Mouse (Mus musculus): ENCODE results near the gene Hist1h2bm. TPM values are rescaled to one million over a fixed set of nuclear protein-coding genes. Genes with fewer than 3 reads are reported as not detected.
"Not testable (repeated sequence)": the region's sequence is repeated elsewhere in the genome, so short reads cannot be mapped to it uniquely, and the experiment has no call there.

Gene Hist1h2bm
- total RNA-seq, 2 experiments from 2014 or later, result 50.7 to 68.7 TPM

DNA sequence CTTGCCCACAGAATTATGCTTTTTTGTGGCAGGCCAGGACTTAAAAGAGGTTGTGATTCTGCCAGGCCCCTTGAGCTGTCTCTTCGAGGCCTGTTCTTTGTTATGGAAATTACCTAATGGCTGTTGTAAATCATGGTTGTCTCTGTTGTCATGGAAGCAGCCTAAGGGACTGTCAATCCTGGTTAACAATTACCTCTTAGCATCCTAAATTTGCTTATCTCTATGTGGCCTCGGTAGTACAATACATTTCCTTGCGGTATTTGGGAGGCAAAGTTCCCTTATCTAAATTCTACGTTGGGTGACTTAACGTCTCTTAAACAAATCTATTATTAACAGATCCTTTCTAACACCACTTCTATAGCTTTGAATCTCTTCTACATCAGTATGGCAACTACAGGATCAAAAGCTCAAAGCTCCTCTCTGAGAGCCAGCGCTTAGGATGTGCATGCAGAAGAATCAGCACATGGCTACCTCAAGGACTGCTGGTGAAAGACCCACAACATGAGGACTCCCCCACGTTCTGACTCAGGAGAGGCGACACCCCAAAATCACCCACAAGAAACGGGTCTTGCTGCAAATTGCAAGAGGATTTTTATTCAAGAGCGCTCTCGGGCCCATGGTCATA lies 6.2 kb downstream of the Hist1h2bm start:
- no peak for DNase-seq

DNA sequence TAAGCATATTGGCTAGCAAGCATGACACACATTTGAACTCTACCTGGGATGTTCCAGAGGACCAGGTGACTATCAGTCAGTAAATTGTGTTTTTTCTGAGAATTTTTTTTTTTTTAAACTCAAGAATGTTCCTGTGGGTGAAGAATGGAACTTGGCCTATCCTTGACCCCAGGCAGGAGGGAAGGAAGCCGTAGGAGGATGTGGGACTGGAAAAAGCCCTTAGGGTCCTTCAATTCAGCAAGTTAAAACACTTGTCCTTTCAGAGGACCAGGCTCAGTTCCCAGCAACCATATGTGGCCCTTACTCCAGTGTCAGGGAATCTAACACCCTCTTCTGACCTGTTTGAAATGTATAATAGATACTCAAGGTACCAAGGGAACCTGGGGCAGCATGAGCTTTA lies 7.7 kb downstream of the Hist1h2bm start:
- no peak for DNase-seq

DNA sequence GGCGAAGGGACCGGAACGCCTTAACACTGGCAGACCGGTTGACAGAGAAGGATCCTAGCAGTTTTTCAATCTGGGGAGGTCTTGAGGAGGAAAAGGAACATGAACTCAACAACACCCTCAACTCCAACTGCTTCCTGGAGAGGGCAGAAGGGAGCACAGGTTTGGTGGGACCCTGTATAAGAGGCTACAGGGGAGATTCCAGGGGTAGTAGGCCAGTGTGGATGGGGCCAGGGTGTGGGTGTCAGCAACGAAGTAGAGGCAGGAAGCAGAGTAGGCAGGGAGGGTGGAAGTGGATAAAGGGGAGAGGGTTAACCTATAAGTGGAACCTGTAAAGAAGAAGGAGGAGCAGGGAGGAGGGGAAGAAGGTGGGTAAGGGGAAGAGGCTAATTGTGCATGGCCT lies 11.6 kb downstream of the Hist1h2bm start:
- no peak for DNase-seq

DNA sequence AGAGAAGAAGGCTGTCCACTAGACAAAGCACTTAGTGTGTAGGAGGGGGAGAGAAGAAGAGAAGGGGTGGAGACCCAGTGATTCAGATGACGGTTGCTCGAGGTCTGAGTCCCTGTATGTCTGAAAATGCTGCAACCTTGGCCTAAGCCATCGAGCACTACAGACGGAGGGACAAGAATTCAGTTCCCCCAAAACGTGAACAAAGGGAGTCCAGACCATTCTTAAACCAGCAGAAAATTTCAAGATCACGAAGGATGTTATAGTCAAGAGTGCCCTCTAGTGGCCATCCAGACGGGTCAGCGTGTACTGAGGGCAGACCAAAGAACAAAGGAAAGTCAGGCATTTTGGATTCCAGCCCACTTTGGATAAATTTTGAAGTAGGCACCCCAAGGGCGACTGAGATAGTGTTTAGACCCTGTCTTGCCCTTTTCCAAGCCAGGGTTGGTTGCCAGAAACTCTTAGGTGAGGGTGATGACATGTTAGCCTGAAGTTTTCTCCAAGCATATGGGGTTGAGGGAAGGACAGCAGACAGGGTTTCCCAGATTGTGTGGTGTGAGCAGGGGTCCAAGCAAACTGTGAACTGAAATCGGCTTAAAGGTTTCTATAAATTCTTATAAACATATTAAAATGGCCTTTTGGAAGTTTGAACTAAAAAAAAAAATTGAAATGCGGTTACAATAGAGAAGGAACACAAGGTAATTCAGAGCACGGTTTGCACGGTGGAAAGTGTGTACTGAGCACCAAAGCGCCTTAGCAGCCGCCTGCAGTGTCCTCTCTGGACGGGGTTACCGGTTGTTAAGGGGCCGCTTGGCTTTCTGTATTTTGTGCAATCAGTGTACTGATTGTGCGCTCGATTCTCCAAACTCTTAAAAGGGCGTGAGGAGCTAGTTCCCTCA lies 12.4 kb downstream of the Hist1h2bm start:
- peak; percentile 54 for DNase-seq

DNA sequence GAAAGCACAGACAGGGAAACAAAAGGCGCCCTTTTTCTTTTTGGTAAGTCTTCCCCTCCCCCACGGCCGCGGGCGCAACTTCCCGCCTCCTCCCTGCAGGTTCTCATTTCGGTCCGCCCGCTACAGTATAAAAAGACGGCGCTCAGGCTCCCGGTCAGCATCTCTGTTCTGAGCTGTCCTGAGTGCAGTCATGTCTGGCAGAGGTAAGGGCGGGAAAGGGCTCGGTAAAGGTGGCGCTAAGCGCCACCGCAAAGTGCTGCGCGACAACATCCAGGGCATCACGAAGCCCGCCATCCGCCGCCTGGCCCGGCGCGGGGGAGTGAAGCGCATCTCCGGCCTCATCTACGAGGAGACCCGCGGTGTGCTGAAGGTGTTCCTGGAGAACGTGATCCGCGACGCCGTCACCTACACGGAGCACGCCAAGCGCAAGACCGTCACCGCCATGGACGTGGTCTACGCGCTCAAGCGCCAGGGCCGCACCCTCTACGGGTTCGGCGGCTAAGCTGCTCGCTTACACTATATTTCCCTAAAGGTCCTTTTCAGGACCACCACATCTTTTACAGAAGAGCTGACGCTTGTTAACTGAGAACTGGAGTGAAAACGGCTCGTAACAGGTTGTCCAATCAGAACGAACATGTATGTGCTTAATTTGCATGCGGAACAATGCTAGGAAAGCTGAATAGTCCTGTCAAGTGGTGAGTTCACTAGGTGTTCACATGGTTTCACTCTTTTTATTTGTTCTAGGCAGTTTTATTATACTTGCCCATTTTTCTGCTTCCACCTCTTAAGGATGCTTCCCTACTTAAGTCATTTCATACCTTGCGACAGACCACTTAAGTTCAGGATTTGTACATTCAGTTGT lies 13.3 kb downstream of the Hist1h2bm start, which contains the start of gene Hist1h4j:
TSS of gene Hist1h4j (plus strand) at position 159 of the 862 bp plus-strand sequence.
- DNase-seq, result peak; percentile 60

DNA sequence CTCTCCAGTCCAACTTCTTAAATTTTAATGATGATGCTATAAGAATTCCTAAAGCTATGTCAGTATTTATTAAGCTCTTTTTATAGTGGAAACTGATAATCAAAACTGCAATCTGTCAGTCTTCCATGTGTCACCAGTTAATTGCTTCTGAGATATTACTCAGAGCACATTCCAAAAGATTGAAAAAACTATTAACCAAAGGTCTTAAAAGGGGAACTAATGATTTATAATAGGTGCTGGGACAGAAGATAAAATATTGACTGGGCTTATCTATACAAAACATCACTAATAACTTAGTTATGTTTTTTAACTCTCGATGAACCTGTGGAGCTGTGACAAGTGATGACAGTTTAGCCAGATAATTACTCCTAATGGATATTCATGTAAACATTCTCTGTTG lies 23.2 kb downstream of the Hist1h2bm start:
- no peak for DNase-seq

DNA sequence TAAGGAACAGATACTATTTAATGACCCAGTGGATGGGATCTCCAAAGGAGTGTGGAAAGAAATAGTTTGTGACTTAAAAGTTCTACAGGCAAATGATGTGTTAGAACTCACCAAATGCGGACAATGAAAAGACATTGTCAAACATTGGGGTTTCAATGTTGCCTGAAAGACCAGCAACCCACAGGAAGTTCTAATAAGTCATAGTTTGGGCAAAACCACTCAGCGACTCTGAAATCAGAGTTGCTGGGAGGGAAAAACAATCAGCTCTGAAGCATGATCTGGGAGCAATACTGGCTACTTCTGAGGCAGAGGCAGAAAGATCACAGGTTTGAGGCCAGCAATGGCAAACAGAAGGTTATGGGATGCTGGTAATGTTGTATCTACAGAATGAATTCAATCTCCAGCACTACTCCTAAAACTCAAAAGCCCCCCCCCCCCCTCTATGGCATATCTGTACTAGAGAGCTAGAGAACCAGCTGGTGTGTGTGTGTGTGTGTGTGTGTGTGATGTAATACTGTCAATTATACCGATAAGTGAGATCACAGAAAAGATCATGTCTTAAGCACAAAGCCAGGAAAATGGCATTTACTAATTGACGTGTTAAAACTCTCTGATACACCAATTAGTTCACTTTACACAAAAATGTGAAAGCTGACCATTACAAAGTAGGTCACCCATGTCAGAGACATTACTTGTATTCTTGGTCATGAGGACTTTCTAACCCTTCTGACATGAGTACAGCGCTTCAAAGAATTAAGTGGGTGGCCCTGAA lies 27.7 kb downstream of the Hist1h2bm start:
- no peak for DNase-seq

DNA sequence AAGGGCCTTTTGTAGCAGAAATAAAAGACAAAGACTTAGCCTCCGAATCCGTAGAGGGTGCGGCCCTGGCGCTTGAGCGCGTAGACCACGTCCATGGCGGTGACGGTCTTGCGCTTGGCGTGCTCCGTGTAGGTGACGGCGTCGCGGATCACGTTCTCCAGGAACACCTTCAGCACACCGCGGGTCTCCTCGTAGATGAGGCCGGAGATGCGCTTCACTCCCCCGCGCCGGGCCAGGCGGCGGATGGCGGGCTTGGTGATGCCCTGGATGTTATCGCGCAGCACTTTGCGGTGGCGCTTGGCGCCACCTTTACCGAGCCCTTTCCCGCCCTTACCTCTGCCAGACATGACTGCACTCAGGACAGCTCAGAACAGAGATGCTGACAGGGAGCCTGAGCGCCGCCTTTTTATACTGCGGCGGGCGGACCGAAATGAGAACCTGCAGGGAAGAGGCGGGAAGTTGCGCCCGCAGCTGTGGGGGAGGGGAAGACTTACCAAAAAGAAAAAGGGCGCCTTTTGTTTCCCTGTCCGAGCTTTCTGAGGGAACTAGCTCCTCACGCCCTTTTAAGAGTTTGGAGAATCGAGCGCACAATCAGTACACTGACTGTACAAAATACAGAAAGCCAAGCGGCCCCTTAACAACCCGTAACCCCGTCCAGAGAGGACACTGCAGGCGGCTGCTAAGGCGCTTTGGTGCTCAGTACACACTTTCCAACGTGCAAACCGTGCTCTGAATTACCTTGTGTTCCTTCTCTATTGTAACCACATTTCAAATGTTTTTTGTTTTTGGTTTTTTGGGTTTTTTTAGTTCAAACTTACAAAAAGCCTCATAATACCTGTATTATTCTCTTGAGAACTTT lies 28.5 kb downstream of the Hist1h2bm start, which contains the start of gene Hist1h4k:
TSS of gene Hist1h4k (minus strand) at position 347 of the 859 bp plus-strand sequence.
- peak; percentile 79 for DNase-seq

DNA sequence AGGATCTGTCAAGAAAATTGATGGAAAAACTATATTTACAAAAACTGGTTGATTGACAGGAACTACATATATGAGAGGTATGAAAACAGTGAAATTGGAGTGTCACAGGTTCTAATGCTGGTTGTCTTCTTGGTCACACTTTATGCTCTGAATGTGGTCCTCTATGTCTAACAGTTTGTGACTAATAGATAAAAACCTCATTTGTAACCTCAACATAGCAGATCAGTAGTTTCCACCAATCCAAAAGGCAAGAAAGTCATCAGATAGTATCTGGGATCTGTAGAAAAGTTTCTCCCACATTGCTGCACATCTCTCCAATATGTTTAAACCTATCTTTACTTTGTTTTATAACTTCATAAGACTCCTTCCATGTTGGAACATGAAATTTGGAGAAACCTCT lies 29.6 kb downstream of the Hist1h2bm start:
- DNase-seq, result no peak

DNA sequence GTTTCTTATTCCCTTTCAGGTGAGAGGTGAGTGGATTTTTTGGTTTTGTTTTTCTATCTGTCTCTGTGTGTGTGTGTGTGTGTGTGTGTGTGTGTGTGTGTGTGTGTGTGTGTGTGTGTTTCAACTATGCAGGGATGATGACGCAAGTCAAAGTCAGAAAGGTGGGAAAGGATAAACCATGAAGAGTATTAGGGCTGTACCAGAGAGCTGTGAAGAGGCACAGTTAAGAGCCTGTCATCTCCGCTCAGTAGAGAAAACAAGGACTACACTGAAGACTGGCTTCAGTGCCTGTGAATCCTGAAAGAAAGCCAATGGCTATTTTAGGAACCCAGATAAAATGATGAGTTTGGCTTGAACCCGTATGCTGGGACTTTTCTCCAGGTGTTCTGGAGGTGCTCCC lies 30.0 kb downstream of the Hist1h2bm start:
- no peak for DNase-seq

DNA sequence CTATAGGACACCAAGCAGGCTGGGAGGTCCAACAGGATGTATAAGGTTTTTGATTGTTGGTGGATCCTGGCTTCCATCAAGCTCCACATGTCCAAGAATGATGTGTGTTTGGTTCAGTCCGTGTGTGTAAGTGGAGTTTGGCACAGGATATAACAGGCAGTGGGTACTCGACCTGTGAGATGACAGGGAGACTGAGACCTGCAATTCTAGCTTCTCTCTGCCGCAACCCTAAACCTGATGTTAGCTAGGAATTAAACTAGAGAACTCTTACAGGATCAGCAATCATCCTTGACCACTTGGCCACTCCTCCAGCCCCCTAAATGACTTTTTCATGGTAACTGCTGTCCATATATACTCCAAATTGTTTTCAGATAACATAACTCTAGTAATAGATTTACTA lies 30.5 kb downstream of the Hist1h2bm start:
- DNase-seq, result no peak

DNA sequence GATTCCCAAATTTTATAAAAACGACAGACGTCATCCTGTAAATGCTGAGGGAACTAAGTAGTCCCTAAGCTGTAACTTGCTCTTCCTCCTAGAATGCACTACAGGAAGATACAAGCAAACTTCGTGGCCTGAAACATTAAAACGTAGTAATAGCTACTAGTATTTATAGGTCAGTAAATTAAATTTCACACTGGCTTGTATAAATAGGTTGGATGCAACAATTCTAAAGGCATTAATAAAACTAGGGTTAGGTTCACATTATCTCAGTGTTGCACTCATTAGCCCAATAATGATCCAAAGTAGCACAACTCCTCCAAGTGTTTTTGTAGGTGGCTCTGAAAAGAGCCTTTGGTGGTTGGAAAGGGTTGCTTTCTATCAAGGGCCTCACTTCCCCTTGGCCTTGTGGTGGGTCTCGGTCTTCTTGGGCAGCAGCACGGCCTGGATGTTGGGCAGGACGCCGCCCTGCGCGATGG lies 31.2 kb downstream of the Hist1h2bm start:
- no peak for DNase-seq

DNA sequence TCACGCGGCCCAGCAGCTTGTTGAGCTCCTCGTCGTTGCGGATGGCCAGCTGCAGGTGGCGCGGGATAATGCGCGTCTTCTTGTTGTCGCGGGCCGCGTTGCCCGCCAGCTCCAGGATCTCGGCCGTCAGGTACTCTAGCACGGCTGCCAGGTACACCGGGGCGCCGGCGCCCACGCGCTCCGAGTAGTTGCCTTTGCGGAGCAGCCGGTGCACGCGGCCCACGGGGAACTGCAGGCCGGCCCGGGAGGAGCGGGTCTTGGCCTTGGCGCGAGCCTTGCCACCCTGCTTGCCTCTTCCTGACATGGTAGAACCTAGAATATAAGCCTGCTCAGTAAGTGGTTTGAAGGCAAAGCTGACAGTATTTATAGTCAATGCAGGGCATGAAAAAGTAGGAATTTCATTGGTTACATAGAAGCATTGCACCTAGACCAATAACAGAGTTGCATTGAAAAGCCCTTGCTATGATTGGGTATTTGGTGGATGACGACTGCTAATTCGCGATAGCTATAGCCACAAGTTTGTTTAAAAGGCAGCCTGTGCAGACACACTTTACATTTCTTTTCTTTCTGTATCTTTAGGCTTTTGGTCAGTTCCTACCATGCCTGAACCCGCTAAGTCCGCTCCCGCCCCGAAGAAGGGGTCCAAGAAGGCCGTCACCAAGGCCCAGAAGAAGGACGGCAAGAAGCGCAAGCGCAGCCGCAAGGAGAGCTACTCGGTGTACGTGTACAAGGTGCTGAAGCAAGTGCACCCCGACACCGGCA lies 31.9 kb downstream of the Hist1h2bm start, which contains the start of the genes Hist1h2ak and Hist1h2bn:
TSS of gene Hist1h2ak (minus strand) at position 304 of the 762 bp plus-strand sequence.
TSS of gene Hist1h2bn (plus strand) at position 600 of the 762 bp plus-strand sequence.
- peak; percentile 19 for DNase-seq

DNA sequence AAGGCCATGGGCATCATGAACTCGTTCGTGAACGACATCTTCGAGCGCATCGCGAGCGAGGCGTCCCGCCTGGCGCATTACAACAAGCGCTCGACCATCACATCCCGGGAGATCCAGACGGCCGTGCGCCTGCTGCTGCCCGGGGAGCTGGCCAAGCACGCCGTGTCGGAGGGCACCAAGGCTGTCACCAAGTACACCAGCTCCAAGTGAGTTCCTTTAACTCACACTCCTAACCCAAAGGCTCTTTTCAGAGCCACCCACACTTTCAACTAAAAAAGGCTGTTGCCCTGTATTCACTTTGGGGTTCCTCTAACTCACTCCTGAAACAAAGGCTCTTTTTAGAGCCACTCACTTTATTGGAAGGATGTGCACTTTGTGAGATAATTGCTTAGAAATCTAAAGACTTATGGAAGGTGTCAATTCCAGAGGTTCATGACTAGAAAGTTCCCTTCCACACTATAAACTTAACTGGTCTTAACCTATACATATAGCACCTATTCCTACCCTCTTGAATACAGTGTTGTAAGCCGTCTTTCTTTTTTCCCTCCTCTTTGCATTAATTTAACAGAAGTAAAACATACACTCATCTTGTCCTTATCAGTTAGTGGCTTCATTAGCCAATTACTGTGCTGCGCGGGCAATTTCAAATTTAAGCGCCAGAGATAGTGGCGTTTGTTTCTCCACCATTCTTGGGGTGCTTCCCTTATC lies 32.6 kb downstream of the Hist1h2bm start:
- not testable (repeated sequence) for DNase-seq

DNA sequence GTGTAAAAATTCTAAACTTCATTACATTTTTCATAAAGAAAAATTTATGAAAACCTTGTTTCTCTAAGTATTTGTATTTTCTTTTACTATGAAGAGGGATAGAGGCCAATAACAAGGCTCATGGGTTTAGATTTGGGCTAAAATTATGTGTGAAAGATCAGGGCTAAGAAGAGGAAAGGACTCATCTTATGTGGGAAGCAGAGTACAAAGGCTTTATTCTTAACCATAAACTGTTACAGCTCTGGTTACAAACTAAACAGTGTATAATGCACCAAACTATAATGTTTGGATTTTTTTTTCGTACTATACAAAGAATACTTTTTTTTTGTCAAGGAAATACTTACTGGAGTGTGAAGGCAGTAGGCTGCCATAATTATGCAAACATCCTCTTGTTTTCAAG lies 33.9 kb downstream of the Hist1h2bm start:
- DNase-seq, result no peak

All from gastrocnemius, postnatal 10 days (tissue).